Mouse (Mus musculus): Measurements from ENCODE around the gene Anks6.

- no peak for TF ChIP-seq CTCF (IDR thresholded peaks at IDR 0.05; ENCODE audit: control insufficient read depth, insufficient read depth, low read length)
- no peak for TF ChIP-seq POLR2A (IDR thresholded peaks at IDR 0.05; ENCODE audit: borderline replicate concordance, control insufficient read depth, low read depth, low read length)
These were observed 56.4 kb downstream of the Anks6 start for GRCm38 (mm10) chr4:47000626-47001395.
